Mouse (Mus musculus) telencephalon, adult 2 months (tissue): ENCODE measurements at regions not wholly inside any gene's neighbourhood (a gene's known extent, or its start where the extent isn't known, plus 50 kb on each side); places are given as distances from the start of the nearest gene placed in this dataset.
A peak's percentile ranks its signal among the peaks of the same experiment; 100 is the strongest.

ENCODE experiments used
- DNase-seq: peaks from one replicate; pipeline ENCODE4 v3.0.0-alpha.2; 2011; ENCODE audit warnings: low read depth, low spot score

DNA sequence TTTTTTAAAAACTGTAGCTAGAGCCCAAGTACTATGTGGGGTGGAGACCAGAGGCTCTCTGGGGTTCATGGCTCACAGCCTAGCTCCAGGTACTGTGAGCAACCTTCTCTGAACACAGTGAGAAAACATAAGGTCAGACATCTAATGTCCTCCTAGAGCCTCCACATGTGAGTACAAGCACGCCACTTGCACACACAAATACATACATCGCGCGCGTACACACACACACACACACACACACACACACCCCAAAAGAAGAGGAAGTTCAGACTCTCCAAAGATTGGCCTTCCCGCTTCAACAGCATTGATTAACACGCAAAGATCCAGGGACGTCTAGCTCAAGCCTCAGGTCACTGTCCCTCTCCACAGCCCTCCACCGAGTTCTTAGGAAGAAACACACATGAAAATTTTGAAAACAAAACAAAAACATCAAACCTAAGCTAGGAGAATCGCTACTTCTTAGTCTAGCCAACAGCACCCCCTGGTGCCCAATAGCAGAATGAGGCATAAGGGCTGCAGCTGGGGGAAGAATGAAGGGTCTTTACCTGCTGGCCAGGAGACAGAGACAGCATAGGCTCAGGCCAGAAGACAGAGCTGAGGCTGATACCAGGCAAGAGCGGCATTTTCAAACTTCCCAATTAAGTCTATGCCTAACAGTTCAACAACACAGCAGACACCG lies 90.7 kb upstream of the Usp24 start:
- DNase-seq: no peak

DNA sequence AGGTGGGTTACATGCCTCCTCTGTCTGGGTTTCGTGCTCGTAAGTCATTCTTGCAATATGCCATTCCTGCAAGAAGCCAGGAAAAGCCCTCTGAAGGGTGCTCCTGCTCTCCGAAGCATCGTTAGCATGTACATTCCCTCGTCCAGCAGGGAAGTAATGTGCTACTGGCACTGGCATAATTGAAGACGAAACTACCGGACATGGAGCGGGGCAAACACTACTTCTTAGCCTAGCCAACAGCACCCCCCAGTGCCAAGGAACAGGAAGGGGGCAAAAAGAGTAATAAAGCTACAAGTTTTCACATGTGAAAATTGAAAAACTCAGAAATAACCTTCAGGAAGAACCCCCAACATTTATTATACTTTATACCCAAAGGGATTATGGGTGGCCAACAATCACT lies 88.6 kb upstream of the Usp24 start:
- no peak for DNase-seq

DNA sequence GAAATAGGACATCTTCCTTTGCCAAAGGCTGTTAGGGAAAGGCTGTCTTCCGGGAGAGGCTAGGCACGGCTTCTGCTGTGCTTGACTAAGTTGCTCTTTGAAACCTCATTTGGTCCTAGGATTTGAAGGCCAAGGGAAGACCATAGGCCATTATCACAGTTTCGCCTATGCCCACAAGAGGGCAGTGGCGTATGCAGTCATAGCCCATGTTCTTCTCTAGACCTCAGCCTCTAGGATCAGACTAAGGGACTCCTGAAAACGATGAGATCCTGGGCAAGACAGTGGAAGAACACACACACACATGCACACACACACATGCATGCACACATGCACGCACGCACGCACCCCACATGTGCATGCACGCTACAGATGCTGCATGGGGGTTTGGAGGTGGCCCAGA lies 87.5 kb upstream of the Usp24 start:
- peak; percentile 50 for DNase-seq

DNA sequence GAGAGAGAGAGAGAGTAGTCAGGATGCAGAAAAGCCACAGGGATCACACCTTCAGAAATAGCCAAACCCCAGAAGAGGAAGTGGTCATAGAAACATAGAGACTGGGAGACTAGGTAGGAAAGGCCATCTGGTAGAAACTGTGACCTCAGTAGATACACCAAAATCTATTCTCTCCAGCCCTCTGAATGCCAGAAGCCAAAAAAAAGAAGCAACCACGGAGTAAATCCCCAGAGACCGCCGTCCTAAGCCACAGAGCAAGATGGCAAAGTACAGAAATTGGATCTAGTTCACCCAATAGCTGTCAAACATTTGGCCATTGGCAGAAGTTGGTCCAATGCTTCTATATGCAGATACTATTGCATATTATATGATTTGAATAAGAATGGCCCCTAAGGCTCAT lies 86.5 kb upstream of the Usp24 start:
- DNase-seq: no peak

DNA sequence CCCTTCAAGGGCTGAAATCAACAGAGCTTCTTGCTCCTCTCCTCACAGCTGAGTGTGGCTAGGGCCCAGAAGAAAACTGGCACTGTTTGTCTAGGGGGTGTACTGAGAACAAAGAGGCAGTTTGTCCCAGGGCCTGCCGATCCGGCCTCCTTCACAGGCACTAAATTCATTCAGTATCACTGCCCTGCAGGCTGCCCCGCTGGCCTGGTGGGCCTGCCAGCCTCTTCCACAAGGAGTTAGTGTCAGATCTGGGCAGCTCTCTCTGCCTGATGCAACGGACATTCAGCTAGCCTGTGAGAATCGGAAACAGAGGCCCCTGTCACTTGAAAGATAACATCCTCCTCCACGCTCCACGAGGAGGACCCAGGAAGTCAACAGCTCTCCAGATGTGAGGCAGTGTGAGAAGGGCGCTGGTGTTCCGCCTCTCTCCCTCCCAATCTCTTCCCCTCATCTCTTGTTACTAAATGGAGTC lies 83.5 kb upstream of the Usp24 start:
- peak; percentile 78 for DNase-seq

DNA sequence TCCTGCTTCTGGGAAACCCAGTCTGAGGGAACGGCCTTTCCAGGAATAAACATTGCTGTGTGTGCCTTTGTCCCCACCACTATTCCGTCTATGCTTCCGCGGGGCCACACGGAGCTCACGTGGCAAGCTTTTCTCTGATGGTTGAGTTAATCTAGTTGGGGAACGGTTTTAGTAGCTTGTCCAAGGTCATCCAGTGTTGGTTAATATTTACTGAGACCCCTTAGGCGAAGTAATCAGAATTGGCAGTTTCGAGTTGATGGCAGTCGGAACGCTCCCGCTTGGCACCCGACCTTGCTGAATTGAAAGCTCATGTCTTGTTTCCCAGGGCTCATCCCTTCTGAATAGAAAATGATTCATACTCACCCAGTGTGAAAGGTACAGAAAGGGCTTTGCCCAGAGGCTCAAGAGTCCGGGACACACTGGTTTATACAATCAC lies 71.6 kb upstream of the Usp24 start:
- no peak for DNase-seq

DNA sequence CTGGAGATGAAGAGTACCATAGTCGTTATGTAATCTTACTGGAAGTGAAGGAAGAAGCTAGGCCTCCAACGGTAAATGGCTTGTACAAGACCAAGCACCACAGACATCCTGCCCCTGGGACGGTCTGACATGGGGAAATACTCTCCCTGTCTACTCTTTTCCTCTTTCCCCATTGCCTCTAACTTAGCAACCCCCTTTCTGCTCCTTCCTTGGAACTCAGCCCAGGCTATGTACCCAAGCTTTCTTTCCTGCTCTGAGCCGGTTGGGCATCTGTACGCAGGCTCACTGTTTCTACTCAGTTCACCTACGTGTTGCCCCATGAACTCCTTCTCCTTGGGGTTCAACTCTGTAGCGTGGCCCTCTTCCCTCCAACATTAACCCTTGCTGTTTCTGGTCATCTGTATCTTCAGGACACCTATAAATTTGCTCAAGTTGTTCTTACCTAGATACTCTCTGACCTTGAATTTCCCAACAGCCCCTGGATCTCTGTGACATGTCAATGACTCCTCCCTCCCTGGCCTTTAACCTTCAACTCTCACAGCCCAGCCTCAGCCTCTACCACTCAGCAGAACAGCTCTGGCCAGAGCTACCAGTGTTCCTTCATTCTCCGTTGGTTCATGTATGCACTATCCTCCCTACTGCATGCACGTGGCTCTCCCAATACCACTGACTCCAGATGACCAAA lies 71.0 kb upstream of the Usp24 start:
- DNase-seq: no peak

DNA sequence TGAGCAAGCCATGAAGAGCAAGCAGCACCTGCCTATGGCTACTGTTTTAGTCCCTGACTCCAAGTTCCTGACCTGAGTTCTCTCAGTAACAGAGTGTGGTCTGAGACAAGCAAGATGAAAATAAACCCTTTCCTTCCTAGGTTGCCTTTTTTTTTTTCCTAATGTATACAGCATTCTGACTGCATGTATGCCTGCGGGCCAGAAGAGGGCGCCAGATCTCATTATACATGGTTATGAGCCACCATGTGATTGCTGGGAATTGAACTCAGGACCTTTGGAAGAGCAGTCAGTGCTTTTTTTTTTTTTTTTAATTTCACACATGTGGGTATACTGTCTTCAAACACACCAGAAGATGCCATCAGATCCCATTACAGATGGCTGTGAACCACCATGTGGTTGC lies 69.3 kb upstream of the Usp24 start:
- DNase-seq: no peak

DNA sequence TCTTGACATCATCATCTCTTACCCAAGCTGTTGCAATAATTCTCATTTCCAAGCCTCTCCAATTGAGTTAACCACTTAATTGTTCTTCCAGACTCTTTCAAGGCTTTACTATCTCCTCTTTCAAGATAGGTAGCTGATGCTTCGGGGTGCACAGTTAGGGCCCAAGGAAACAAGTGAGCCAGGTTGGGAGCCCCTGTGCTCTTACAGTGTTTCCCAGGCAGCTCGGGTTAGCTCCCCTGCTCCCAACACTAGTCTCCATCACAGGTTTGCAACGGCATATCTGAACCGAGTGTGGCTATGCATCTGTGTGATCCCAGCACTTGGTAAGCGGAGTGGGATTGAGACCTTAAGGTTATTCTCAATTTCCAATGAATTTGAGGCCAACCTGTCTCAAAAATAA lies 68.6 kb upstream of the Usp24 start:
- DNase-seq: no peak

DNA sequence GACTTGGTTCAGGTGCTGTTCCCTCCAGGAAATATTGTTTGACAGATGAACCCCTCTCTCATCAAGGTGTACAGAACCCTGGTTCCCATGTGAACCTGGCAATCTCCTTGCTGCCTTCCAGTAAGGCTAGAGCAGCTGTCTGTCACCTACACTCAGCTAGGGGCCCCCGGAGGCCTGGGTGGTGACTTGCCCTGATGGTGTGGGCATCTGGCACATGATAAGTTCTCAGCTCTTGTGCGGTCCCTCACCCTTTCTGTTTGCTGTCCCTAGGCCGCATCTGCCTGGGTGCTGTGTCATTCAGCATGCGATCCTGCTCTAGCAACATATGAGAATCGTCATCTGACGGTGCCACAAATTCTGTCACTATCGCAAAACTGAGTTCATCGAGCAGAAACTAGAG lies 67.7 kb upstream of the Usp24 start:
- no peak for DNase-seq

DNA sequence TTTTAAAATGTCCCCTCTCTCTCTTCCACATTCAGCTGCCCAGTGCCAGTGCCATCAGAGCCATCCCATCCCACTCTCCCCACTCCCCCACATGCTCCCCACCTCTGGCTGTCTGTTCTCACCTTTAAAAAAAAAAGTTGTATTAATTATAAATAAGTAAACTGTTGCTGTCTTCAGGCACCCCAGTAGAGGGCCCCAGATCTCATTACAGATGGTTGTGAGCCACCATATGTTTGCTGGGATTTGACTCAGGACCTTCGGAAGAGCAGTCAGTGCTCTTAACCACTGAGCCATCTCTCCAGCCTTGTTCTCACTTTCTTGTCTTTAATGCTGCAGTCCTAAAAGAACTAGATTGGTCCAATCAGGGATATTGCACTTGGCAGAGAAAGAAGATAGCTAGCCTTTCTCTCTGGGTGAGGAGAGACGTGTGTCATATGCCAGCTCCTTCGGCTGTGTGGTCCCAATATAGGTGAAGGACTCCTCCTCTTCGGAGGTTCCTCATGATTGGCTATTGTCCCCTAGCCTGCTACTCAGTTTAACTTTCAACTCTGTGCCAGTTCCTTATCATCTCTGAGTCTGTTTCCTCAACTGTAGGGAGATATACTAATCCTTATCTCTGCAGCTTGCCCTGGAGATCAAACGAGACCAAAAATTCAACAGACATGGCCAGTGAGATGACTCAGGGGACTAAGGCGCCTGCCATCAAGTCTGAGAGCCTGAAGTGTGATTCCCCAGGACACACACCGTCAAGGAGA lies 66.8 kb upstream of the Usp24 start:
- DNase-seq: no peak

DNA sequence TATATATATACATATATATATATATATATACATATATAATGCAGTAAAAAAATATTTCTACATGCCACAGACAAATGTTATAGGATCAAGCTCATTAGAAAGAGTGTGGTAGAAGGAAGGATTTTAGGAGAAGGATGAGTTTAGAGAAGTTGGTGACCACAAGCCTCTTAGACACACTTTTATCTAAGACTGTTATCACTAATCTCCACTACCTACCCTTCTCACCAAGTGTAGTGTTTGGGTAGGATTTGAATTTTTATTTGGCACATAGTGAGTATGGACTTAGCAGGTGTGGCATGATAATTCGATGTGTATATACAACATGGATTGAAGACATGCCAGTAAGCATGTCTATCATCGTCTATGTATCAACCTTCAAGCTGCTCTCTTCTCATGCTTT lies 66.0 kb upstream of the Usp24 start:
- DNase-seq: no peak

DNA sequence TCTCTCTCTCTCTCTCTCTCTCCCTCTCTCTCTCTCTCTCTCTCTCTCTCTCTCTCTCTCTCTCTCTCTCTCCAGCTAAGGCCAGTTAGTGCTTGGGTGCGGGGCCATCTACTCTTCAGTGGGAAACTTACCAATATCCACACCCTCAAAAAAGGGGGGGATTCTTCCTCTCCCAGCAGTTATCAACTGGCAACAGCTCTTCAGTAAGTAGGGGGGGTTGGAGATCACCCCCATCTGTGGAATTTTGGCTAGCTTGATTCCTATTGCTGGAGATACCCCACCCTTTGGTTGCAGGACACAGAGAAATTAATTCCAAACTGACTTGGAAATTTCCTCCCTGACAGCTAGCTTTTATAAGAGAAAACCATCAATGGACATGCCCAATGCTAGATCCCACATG lies 64.6 kb upstream of the Usp24 start:
- DNase-seq: no peak

DNA sequence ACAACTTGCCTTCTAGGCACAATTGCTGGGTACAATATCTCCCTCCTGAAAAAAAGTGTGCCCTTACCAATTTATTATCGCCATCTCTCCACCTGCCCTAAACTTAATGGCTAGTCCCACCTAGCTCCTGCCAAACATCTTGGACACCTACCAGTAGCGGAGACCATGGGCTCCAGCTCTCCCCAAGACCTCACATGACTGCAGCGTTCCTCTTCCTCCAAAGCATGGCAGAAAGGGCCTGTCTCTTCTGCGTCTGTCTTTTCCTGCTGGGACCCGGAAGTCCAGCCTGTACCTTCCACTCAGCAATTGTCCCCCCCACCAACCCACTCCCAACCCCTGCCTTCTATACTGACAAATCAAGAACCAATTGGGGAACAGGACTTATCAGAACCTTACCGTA lies 63.1 kb upstream of the Usp24 start:
- no peak for DNase-seq

DNA sequence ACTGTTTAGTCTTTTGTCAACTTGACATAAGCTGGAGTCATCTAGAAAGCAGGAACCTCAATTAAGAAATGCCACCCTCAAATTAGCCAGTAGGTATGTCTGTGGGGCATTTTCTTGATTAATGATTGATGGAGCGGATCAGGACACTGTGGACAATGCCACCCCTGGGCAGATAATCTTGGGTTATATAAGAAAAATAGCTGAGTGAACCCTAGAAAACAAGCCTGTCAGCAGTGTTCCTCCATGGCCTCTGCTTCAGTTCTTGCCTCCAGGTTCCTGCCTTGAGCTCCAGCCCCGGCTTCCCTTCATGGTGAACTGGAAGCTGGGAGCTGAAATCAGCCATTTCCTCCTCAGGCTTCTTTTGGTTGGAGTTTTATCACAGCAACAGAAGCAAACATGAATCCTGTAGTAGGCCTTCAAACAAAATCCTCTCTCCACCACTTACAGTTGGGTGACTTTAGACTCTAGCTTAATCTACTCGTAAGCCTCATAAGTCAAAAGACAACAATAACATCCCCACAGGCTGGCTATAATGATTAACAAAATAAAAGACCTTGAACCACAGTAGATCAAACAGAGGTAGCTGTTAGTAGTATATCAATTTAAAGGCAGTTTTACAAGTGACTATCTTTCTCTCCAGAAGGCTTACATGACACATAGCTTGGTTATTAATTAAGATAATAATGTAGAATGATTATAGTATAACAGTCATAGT lies 61.1 kb upstream of the Usp24 start:
- DNase-seq: no peak

DNA sequence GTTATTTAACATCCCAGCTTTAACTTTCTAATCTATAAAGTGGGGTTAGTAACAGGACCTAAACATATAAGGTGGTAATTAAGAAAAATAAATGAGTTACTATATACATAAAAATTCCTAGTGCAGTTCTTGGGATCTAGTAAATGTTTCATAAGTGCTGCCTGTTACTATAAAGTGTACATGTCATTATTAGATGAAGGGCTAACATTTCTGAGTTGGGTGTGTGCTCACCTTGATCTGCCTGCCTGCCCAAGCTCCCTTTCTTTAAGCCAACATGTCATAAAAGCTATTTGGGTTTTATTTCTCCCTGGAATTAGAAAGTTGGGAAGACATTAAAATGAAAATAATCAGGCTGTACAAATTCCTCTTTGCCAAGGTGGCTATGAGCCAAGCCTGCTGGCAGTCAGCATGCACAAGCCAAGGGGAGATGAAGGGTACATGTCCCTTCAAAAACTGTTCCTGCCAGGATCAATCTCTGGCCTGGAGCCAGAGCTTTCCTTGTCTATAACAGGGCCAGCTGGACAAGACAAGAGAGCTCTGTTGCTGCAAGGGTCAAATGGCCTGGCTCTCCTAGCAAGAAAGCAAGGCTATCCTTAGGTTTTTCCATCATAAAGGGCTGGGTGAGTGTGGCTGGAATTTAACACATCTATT lies 59.9 kb upstream of the Usp24 start:
- DNase-seq: peak; percentile 40

DNA sequence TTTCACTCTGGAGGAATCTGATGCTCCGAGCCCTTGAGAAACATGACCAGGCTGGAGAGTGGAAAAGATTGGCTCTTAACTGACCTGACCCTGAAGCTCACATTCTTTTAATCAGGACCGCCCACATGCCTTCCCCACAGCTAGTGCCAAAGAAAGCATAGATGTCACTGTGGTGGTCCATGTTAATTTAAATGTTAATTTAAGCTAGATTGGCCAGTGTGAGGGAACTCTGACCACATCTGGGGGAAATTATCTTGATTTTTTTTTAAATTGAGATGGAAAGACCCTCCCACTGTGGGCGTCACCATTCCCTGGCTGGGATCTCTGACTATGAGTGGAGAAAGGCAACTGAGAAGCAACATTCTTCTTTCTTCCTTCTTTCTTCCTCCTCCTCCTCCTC lies 54.6 kb upstream of the Usp24 start:
- DNase-seq: no peak

DNA sequence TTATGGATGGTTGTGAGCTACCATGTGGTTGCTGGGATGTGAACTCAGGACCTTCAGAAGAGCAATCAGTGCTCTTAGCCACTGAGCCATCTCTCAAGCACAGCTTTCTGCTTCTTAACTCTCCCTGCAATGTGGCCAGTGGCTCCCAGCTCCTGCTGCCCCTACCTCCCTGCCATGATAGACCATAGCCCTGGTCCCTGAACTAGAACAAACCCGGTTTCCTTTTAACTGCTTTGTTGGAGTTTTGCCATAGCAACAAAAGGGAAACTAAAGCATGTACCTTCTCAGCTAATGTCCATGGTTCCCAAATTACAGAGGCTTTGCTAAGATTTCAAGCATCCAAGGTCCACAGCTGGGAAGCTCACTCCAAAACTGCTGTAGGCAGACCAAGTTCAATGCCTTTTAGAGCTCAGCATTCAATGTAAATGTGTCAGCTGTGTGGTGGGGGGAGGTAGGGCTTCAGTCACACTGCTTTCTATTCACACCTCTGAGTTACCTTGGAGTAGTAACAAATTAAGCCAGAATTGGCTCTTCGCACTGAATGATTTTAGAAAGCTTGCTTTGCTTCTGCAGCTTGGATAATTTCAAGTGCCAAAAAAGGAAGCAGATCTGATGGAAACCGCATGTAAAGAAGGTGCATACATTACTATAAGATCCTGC lies 54.0 kb upstream of the Usp24 start:
- DNase-seq: peak; percentile 75

DNA sequence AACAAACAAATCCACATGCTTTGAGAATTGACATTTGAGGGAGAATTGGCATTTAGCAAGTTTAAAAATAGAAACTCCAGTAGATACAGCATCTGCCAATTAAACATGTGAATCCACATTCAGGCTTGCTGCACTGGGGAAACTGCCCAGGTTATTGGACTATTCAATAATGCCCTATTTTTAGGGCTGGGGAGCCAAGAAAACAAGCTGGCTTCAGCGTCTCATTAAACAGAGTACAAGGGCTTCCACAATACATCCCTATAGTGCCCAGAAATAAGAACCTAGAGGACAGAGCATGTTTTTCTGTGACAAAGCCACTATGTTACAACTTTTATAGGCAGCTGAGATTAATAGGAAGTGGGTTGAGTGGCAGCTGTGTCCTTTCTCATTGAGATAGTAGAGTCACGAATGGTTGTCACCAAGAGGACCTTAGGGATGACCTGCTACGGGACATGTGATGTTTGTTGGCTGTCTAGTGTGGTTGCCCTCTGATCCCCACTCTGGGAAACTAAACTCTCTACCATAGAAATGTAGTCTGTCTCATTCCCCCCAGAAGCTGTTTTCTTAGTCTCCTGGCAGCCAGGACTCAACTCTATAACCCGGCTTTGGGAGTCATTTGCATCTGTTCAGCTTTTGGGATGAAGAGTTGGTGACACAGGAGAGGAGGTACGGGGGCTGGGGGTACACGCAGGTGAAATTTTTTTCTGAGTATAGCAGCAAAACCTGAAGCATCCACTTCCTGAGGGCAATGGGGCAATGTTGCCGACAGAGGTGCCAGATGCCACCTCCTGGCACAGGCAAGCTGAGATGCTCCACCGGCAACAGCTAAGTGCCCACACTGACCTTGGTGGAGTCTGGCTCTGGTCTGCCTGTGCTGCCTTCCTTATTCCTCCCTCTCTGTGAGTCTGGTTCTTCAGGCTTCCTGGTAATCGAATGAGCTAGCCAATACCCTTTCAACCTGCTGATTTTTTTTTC lies 53.0 kb upstream of the Usp24 start:
- no peak for DNase-seq
